Mouse (Mus musculus) kidney, adult 11 months (tissue): ENCODE measurements at regions not wholly inside any gene's neighbourhood (a gene's known extent, or its start where the extent isn't known, plus 50 kb on each side); places are given as distances from the start of the nearest gene placed in this dataset.

Experiments used
- DNase-seq: peaks from one replicate; pipeline ENCODE4 v3.0.0; 2022

DNA sequence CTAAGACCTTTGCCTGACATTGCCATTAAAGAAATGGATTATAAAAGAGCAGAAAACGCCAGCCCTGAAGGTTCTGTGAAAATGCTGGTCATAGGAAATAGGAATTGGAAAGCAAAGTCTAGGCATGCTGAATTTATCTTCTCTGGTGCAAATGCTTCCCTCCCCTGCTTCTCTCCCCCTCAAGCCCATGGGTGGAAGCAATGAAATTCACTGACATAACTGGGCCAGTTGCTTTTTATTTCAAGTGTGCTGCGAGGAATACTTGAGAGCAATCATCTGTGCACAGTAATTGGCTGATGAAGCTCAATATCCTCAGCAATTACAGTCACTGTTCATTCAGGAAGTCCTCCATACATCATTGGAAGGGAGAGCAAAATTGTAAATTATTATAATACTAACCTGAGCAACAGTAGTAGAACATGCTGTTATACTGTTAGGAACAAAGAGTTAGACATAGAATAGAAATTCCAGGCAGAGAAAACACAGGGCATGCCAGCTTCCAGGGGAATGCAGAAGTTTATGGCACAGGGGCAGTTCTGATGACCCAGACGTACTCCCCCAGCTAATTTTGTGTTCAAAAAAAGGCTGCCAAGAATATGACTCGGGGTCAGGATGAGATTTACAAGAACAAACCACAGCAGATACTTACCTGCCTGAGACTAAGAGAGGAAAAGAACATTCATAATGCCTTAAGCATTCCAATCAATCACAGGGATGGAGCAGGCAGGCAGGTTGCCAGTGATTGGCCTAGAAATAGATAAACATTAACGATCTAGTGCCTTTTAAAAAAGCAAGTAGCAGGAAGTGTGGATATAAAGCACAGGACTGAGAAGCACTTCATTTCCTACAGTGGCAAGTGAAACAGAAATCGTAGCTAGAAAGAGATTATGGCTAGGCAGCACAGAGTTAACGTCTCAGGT is 325.1 kb downstream of the Serpinb8 start:
- peak; percentile 49 for DNase-seq

DNA sequence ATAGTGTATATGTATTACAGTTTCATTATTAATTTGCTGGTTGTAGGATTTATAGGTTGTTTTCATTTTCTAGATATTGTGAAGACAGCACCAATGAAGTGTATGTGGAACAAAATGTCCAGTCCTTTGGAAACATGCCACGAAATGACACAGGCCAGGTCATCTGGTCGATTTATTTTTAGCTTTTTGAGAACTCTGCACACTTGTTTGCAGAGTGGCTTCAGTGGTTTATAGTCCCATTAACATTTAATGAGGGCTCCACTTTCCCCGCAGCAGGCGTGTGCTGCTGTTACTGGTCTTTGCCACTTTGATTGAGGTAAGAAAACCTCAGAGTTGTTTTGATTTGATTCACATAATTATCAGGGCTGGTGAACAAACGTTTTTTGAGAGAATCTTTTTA is 327.2 kb downstream of the Serpinb8 start:
- no peak for DNase-seq

GRCm38 (mm10) chr1:107941601-107942270 is 351.9 kb downstream of the Serpinb8 start:
- DNase-seq, result peak; percentile 12

- DNase-seq, result no peak
Measured at GRCm38 (mm10) chr1:107946204-107946939, 356.6 kb downstream of the Serpinb8 start.

DNA sequence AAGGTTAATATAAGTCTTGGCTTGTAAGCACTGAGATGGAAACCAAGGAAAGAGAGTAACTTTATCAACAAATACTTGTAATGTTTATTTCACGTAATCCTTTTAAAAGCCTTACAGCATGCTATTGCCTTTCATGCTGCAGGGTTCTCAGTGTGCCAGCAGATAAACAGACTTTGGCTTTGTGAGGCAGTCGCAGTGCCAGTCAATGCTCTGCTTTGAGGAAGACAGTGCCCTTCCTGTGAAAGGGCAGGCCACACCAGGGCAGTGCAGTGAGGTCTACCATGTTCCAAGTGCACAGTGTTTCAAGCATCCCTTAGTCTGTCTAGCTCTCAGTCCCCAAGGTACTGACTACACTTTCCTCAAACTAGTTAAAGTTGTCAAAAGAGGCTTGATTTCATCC is 360.6 kb downstream of the Serpinb8 start:
- no peak for DNase-seq

GRCm38 (mm10) chr1:107961009-107961408 is 371.2 kb downstream of the Serpinb8 start:
- no peak for DNase-seq

DNA sequence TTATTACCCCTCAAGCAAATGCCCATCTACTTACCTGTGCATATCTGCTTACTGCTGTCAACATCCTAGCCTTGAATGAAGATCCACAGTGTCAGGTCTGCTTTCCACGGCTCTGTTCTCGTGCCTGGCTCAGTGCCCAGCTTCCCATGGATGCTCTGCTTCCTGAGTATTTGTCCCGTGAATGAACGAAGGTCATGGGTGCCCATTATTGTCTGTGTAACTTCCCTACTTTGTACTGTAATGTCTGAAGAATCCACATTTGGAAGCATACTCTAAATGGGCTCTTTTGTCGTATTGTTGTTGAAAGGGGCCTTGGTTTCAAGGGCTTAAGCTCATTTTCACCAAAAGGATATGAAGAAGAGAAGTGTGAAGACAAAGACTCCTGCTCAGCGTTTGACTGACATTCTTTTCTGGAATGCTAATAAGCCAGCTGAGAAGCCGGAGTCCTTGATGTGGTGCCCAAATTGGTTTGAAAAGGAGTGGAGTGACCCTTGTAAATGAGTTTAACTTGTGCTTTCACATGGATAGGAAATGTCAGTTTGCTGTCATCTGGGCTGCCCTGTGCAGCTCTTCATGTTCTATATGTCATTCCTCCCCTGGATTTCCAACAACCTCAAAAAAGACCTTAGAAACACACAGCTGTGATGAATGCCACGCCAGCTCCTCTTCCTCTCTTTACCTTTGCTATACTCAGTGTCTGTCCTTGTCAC is 386.0 kb downstream of the Serpinb8 start:
- DNase-seq, result no peak

DNA sequence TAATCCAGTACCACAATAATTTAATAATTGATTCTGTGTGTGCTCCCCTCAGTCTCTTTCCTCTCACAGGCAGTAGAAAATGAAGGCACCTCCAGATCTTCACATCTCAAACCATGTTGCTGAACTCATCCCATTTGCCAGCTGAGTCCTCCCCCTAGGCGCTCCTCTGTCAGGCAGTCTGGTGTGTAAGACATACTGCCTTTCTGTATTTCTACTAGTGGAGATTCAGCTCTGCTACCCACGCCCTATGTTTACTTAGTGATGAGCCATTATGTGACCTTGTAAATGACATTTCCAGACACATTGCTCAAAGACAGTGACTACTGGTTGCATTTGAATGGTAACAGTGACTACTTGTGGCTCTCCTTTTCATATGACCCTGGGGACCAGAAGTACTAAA is 387.9 kb downstream of the Serpinb8 start:
- DNase-seq, result no peak

DNA sequence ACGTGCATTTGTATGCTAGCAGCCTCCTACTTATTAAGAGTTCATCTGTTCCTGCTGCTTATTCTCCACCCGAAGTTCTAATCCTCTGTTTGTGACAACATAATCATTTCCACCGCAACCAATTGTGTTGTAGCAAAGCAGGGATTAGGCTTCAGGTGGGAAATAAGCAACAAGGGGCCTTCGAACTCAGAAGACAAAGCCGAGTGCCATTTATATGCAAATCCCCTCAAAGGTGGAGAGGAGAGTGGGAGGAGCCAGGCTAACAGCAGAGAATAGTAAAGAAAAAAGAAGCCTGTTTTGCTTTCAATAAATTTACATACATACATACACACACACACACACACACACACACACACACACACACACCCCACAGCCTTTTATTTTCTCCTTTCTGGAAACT is 388.6 kb downstream of the Serpinb8 start:
- DNase-seq, result no peak

- DNase-seq, result no peak
Measured at GRCm38 (mm10) chr1:107985646-107986045, 395.8 kb downstream of the Serpinb8 start.

GRCm38 (mm10) chr1:107988076-107988475 is 398.3 kb downstream of the Serpinb8 start:
- no peak for DNase-seq

DNA sequence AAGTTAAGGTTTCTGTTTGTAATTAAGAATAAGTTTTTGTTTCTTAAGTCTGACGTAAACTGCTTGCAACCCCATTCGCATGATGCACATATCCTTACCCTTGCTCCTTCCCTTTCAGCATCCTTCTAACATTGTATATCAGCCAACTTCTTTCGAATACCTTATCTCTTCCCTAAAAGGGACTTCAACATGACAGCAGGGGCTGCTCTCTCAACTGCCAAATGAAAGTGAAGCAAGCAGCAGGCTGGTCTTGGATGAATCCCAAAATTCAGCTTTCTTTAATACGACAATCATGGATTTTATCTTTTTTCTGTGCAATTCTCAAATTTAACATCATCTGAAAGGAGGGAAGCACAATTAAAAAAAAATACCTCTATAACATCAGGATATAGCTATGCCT is 403.2 kb downstream of the Serpinb8 start:
- no peak for DNase-seq

- DNase-seq, result no peak
Measured at GRCm38 (mm10) chr1:108023721-108024353, 434.0 kb downstream of the Serpinb8 start.

DNA sequence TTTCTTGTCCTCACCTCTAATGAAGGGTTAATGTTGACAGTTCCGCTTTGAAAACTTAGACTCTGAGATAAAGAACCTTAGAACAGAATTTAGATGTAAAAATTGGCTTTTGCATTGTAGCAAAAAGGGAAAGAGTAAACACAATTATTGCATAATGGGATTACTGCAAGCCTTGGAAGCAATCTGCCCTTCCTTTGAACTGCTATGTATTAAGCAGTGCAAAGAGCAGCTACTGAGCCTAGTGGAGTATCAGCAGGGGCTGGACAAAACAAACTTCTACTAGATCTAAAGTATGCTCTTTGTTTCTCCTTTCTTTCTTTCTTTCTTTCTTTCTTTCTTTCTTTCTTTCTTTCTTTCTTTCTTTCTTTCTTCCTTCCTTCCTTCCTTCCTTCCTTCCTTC is 434.9 kb downstream of the Serpinb8 start:
- no peak for DNase-seq

DNA sequence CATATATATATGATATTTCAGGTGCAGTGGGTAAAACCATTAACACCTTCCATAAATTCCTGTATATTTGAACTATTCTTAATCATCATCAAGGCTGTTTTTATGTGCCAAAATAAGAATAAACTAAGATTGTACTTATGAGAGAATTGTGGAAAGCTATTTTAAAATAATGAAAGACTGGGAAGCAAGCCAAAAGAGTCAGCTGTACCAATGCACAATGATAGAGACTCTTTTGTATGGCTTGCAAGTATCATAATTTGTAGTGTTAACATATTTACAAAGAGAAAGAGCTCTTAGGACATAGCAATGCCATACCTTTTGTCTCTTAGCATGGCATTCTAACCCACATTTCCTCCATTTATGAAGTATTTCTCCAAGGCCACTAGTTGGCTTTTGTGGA is 436.7 kb downstream of the Serpinb8 start:
- DNase-seq, result no peak

- no peak for DNase-seq
Measured at GRCm38 (mm10) chr1:108046194-108046593, 456.4 kb downstream of the Serpinb8 start.

GRCm38 (mm10) chr1:108046857-108047714 is 457.3 kb downstream of the Serpinb8 start:
- no peak for DNase-seq

DNA sequence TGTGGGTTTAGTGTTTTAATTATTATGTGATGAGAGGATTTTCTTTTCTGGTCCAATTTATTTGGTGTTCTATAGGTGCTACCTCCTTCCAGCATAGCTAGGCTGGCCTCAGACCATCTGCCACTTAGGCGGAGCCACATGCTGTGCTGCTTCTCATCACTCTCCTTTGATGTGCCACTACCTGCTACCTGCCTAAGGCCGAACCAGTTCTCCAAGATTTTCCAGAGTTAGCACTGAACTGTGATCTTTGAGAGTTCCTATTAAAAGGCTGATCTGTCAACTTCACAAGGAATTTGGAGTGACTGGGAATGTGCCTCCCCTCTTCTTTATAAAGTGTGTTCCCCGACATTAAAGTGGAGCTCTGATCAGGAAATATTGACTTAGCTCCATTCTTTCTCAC is 504.8 kb downstream of the Serpinb8 start:
- no peak for DNase-seq

GRCm38 (mm10) chr1:108102607-108103006 is 512.8 kb downstream of the Serpinb8 start:
- DNase-seq, result no peak

GRCm38 (mm10) chr1:108110984-108111383 is 521.2 kb downstream of the Serpinb8 start:
- no peak for DNase-seq

- no peak for DNase-seq
Measured at GRCm38 (mm10) chr1:108127393-108127792, 537.6 kb downstream of the Serpinb8 start.
